Mouse (Mus musculus) embryonic facial prominence, embryonic 14.5 days (tissue): ENCODE results near the gene Shc2. TPM values are rescaled to one million over a fixed set of nuclear protein-coding genes. Genes with fewer than 3 reads are reported as not detected.

Source experiments
- ATAC-seq: fragments of 200-750 bp; cut with Nextera tagmentation; 2 replicates; pipeline ENCODE4 v1.8.0; 2017; ENCODE audit warnings: low read depth, moderate number of reproducible peaks, moderate TSS enrichment
- DNase-seq: peaks from one replicate; pipeline ENCODE4 v3.0.0-alpha.2; 2015; ENCODE audit warnings: low spot score
- H3K27ac ChIP-seq: fragments of 300-500 bp; sonication (generic); replicated peaks from 2 replicates; pipeline ENCODE4 v1.5.1; 2014; ENCODE audit warnings: low read depth, mild to moderate bottlenecking, low read length, moderate library complexity
- H3K27me3 ChIP-seq: fragments of 300-500 bp; sonication (generic); replicated peaks from 2 replicates; pipeline ENCODE4 v1.6.1; 2014; ENCODE audit warnings: low read length; ENCODE audit not compliant: control insufficient read depth, insufficient read depth
- H3K36me3 ChIP-seq: fragments of 300-500 bp; sonication (generic); 2 replicates; pipeline ENCODE4 v1.6.1; 2014; ENCODE audit warnings: low read length, mixed read lengths; ENCODE audit not compliant: control insufficient read depth, insufficient read depth
- H3K4me1 ChIP-seq: fragments of 300-500 bp; sonication (generic); 2 replicates; pipeline ENCODE4 v1.6.1; 2014; ENCODE audit warnings: antibody characterized with exemption, low read length; ENCODE audit not compliant: control insufficient read depth, insufficient read depth
- H3K4me2 ChIP-seq: fragments of 300-500 bp; sonication (generic); 2 replicates; pipeline ENCODE4 v1.6.1; 2014; ENCODE audit warnings: low read depth, mild to moderate bottlenecking, low read length, moderate library complexity, mixed read lengths
- H3K4me3 ChIP-seq: fragments of 300-500 bp; sonication (generic); 2 replicates; pipeline ENCODE4 v1.5.1; 2014; ENCODE audit warnings: low read depth, mild to moderate bottlenecking, low read length
- H3K9ac ChIP-seq: fragments of 300-500 bp; sonication (generic); 2 replicates; pipeline ENCODE4 v1.6.1; 2014; ENCODE audit warnings: low read depth, mild to moderate bottlenecking, low read length, moderate library complexity, mixed read lengths
- H3K9me3 ChIP-seq: fragments of 300-500 bp; sonication (generic); 2 replicates; pipeline ENCODE4 v1.6.1; 2016; ENCODE audit warnings: low read length; ENCODE audit not compliant: control insufficient read depth
- WGBS: fragments of 180-500 bp; shearing (Covaris S2); extraction: QIAGEN DNeasy Blood & Tissue Kit; methylation state at CpG from one replicate; pipeline ENCODE4 v1.1.7; 2014; 5-methylcytosine and 5-hydroxymethylcytosine counted together
- polyA plus RNA-seq: library from polyadenylated mRNA; unstranded; fragments of >200 nt; fragmentation: Nextera tagmentation; extraction: Ambion mirVana; gene quantifications from 2 replicates; pipeline ENCODE4 v1.2.1, GENCODE M21; 2014

Shc2 gene
- polyA plus RNA-seq, 1 experiment from 2014 or later = 11.4 TPM

- H3K9me3 ChIP-seq = no peaks in the 10 kb centered on the region
- H3K4me1 ChIP-seq = peaks cover 4% of the 10 kb centered on the region; the same call in 1 of the 2 replicates
- no peaks in the 10 kb centered on the region for H3K36me3 ChIP-seq
- no peak overlapping the region for H3K4me2 ChIP-seq
- H3K27ac ChIP-seq = no peak overlapping the region
- DNase-seq (no peak), ATAC-seq (no peak)
- WGBS = 75% methylated on average over 17 of the region's 17 CpGs
- no peak overlapping the region for H3K9ac ChIP-seq
- H3K27me3 ChIP-seq = no peaks in the 10 kb centered on the region
- H3K4me3 ChIP-seq = no peak overlapping the region
These were observed 4.5 kb downstream of the Shc2 start for GRCm38 (mm10) chr10:79633006-79633777.

- no peak for ATAC-seq
- 85% methylated on average over 4 of the region's 4 CpGs for WGBS
- no peak for DNase-seq
- no peak overlapping the region for H3K9ac ChIP-seq
- H3K27ac ChIP-seq = no peak overlapping the region
- no peaks in the 10 kb centered on the region for H3K36me3 ChIP-seq
- no peaks in the 10 kb centered on the region for H3K9me3 ChIP-seq
- no peaks in the 10 kb centered on the region for H3K27me3 ChIP-seq
- no peak overlapping the region for H3K4me3 ChIP-seq
- no peaks in the 10 kb centered on the region for H3K4me1 ChIP-seq
- H3K4me2 ChIP-seq = no peak overlapping the region
These were observed 6.3 kb downstream of the Shc2 start for GRCm38 (mm10) chr10:79631432-79631831.

GRCm38 (mm10) chr10:79628377-79628776, 9.3 kb downstream of the Shc2 start:
- Histone ChIP-seq H3K4me1 (no peaks in the 10 kb centered on the region), H3K9ac (no peak overlapping the region), H3K27me3 (no peaks in the 10 kb centered on the region), H3K4me2 (no peak overlapping the region), H3K4me3 (no peak overlapping the region), H3K36me3 (no peaks in the 10 kb centered on the region), H3K27ac (no peak overlapping the region), H3K9me3 (no peaks in the 10 kb centered on the region)
- DNase-seq = no peak
- 76% methylated on average over 5 of the region's 5 CpGs for WGBS
- no peak for ATAC-seq

- no peaks in the 10 kb centered on the region for H3K27me3 ChIP-seq
- no peaks in the 10 kb centered on the region for H3K9me3 ChIP-seq
- no peak overlapping the region for H3K4me3 ChIP-seq
- 78% methylated on average over 10 of the region's 10 CpGs for WGBS
- H3K4me1 ChIP-seq = no peaks in the 10 kb centered on the region
- DNase-seq (no peak), ATAC-seq (no peak; the same call in 1 of the 2 replicates)
- H3K4me2 ChIP-seq = no peak overlapping the region
- H3K27ac ChIP-seq = no peak overlapping the region
- no peaks in the 10 kb centered on the region for H3K36me3 ChIP-seq
- H3K9ac ChIP-seq = no peak overlapping the region
These were observed 11.6 kb downstream of the Shc2 start for GRCm38 (mm10) chr10:79626156-79626555.

- DNase-seq = no peak
These were observed 12.3 kb downstream of the Shc2 start for GRCm38 (mm10) chr10:79625398-79625797.

GRCm38 (mm10) chr10:79623950-79624349, 13.8 kb downstream of the Shc2 start:
- Histone ChIP-seq H3K4me1 (no peaks in the 10 kb centered on the region), H3K4me2 (no peak overlapping the region), H3K9ac (no peak overlapping the region), H3K9me3 (no peaks in the 10 kb centered on the region), H3K36me3 (no peaks in the 10 kb centered on the region), H3K4me3 (no peak overlapping the region), H3K27ac (no peak overlapping the region), H3K27me3 (no peaks in the 10 kb centered on the region)
- WGBS = 71% methylated on average over 11 of the region's 12 CpGs
- DNase-seq (no peak), ATAC-seq (no peak)

More at GRCm38 (mm10) chr10:79625398-79625797, 12.3 kb downstream of the Shc2 start:
- Histone ChIP-seq H3K4me3 (no peak overlapping the region), H3K36me3 (no peaks in the 10 kb centered on the region), H3K9me3 (no peaks in the 10 kb centered on the region), H3K4me1 (no peaks in the 10 kb centered on the region), H3K4me2 (no peak overlapping the region), H3K27ac (no peak overlapping the region), H3K9ac (no peak overlapping the region), H3K27me3 (no peaks in the 10 kb centered on the region)
- 79% methylated on average over 9 of the region's 9 CpGs for WGBS
- ATAC-seq = no peak

- Histone ChIP-seq H3K4me2 (no peak overlapping the region), H3K27me3 (peaks cover 24% of the 10 kb centered on the region), H3K36me3 (no peaks in the 10 kb centered on the region), H3K4me1 (0 out of 2 replicates have a peak, but pooled peaks cover 12% of the 10 kb centered on the region), H3K4me3 (no peak overlapping the region), H3K9ac (no peak overlapping the region), H3K27ac (no peak overlapping the region), H3K9me3 (no peaks in the 10 kb centered on the region)
- ATAC-seq = no peak
- no peak for DNase-seq
- 92% methylated on average over 5 of the region's 5 CpGs for WGBS
These were observed 21.3 kb downstream of the Shc2 start for GRCm38 (mm10) chr10:79616376-79616775.

- no peak overlapping the region for H3K4me2 ChIP-seq
- peaks cover 29% of the 10 kb centered on the region for H3K27me3 ChIP-seq
- 22% methylated on average over 8 of the region's 8 CpGs for WGBS
- no peak overlapping the region for H3K4me3 ChIP-seq
- no peak overlapping the region for H3K9ac ChIP-seq
- H3K4me1 ChIP-seq = 0 out of 2 replicates have a peak, but pooled peaks cover 12% of the 10 kb centered on the region
- peak; percentile 28 for DNase-seq
- no peaks in the 10 kb centered on the region for H3K9me3 ChIP-seq
- H3K36me3 ChIP-seq = no peaks in the 10 kb centered on the region
- no peak overlapping the region for H3K27ac ChIP-seq
- no peak for ATAC-seq
These were observed 21.9 kb downstream of the Shc2 start for GRCm38 (mm10) chr10:79615860-79616259.

GRCm38 (mm10) chr10:79614305-79614643, 23.4 kb downstream of the Shc2 start:
- H3K27me3 ChIP-seq = peaks cover 29% of the 10 kb centered on the region
- no peak overlapping the region for H3K27ac ChIP-seq
- DNase-seq (no peak), ATAC-seq (no peak; the same call in 1 of the 2 replicates)
- H3K4me1 ChIP-seq = 0 out of 2 replicates have a peak, but pooled peaks cover 12% of the 10 kb centered on the region
- H3K36me3 ChIP-seq = no peaks in the 10 kb centered on the region
- H3K4me3 ChIP-seq = peak overlapping the region; percentile 55
- no peak overlapping the region for H3K9ac ChIP-seq
- WGBS = 100% methylated on average over 1 of the region's 1 CpGs
- H3K4me2 ChIP-seq = peak overlapping the region; percentile 97
- no peaks in the 10 kb centered on the region for H3K9me3 ChIP-seq
